Mouse (Mus musculus) embryo, embryonic 9.5 days (tissue): ENCODE measurements around the gene Ly75.
A peak's percentile ranks its signal among the peaks of the same experiment; 100 is the strongest.

Experiments used
- DNase-seq: peaks from one replicate; pipeline ENCODE4 v3.0.0-alpha.2; 2017; ENCODE audit errors: extremely low spot score

The Ly75 gene

GRCm38 (mm10) chr2:60326948-60327347 is 56.2 kb downstream of the Ly75 start:
- no peak for DNase-seq

GRCm38 (mm10) chr2:60323411-60323810 is 59.7 kb downstream of the Ly75 start:
- no peak for DNase-seq

- no peak for DNase-seq
Observed at GRCm38 (mm10) chr2:60322031-60322726, 60.9 kb downstream of the Ly75 start.

GRCm38 (mm10) chr2:60303796-60304195 is 79.3 kb downstream of the Ly75 start:
- DNase-seq, result no peak

- no peak for DNase-seq
Observed at GRCm38 (mm10) chr2:60299323-60299722, 83.8 kb downstream of the Ly75 start.

- no peak for DNase-seq
Observed at GRCm38 (mm10) chr2:60298266-60298665, 84.8 kb downstream of the Ly75 start.

GRCm38 (mm10) chr2:60291381-60291780 is 91.7 kb downstream of the Ly75 start:
- no peak for DNase-seq

GRCm38 (mm10) chr2:60289451-60289850 is 93.7 kb downstream of the Ly75 start:
- no peak for DNase-seq

- DNase-seq, result no peak
Observed at GRCm38 (mm10) chr2:60288606-60289005, 94.5 kb downstream of the Ly75 start.

- no peak for DNase-seq
Observed at GRCm38 (mm10) chr2:60285107-60285617, 97.9 kb downstream of the Ly75 start.

- DNase-seq, result no peak
Observed at GRCm38 (mm10) chr2:60284467-60284821, 98.7 kb downstream of the Ly75 start, which contains the start of gene Cd302. Gene Cd302 (minus strand): TSS chr2:60284488.

GRCm38 (mm10) chr2:60283751-60284466 is 99.2 kb downstream of the Ly75 start:
- DNase-seq, result peak; percentile 66

- DNase-seq, result no peak
Observed at GRCm38 (mm10) chr2:60283208-60283750, 99.8 kb downstream of the Ly75 start.

- DNase-seq, result no peak
Observed at GRCm38 (mm10) chr2:60282625-60283024, 100.5 kb downstream of the Ly75 start.

GRCm38 (mm10) chr2:60278627-60279026 is 104.5 kb downstream of the Ly75 start:
- DNase-seq, result no peak

- no peak for DNase-seq
Observed at GRCm38 (mm10) chr2:60269856-60270479, 113.1 kb downstream of the Ly75 start.

- no peak for DNase-seq
Observed at GRCm38 (mm10) chr2:60267567-60267966, 115.5 kb downstream of the Ly75 start.

GRCm38 (mm10) chr2:60260621-60261350 is 122.3 kb downstream of the Ly75 start:
- no peak for DNase-seq

GRCm38 (mm10) chr2:60259186-60259585 is 123.9 kb downstream of the Ly75 start:
- DNase-seq, result no peak

- DNase-seq, result no peak
Observed at GRCm38 (mm10) chr2:60256751-60257150, 126.4 kb downstream of the Ly75 start.

- DNase-seq, result no peak
Observed at GRCm38 (mm10) chr2:60253506-60253905, 129.6 kb downstream of the Ly75 start.

- no peak for DNase-seq
Observed at GRCm38 (mm10) chr2:60252782-60253181, 130.3 kb downstream of the Ly75 start.
